Comparison of ENCODE assay signal across 8 mouse cellular contexts in the genomic region with DNA sequence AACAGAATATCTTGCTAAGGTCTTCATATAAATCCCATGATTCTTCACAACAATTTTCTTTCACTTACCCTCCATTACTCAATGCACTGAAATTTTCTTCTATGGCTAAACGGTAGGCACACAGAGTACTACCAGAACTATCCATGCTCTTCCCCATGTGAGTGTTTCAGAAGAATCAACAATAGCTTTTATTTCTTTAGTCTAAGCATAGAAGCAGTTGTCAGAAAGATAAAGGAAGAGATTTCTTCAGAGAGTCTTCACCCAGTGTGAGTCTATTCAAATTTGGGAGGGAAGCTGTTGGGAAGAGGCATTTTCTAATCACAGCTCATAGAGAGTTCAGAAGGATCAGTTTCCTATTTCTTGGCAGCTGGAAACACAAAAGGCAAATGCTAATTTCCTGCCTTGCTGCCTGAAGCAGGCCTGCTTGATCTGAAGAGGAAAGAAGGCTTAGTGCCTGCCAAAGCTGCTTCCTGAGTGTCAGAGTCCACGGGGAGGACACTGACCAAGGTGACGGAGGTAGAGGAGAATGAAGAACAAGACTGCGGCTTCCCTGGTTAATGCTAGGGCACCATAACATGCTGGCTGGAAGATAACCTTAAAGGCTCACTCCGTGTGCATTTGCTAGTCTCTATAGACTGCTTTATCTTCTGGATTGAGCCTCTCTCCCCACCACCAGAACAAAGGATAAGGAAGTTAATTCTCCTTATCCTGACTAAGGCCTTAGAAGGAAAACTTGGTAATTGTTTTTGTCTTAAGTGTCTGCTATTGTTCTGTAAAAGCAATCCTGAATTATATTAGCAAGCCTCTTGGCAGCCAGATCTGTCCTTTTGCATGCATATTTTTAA.
DNase-seq lines count a peak whose midpoint lies in the region; ATAC-seq lines count a peak whose summit lies in the region.

No protein-coding gene starts in this region.

- ATAC-seq in cerebellum, adult (ENCODE audit: insufficient number of reproducible peaks, low FRiP score, low TSS enrichment) = peak; percentile 83

- DNase-seq in cerebellum, postnatal 4 days (ENCODE audit: low spot score in 2 of 2) = no peak
- DNase-seq in embryo, embryonic 10.5 days (ENCODE audit: low spot score) = peak; percentile 46
- peak; percentile 7 for DNase-seq in heart, postnatal 4 days
- DNase-seq in lung, postnatal 10 days = peak; percentile 14
- DNase-seq in frontal cortex, postnatal 14 days (ENCODE audit: low spot score in 2 of 2) = no peak
- DNase-seq in thymus, postnatal 10 days (ENCODE audit: low spot score in 2 of 2) = no peak
- no peak for DNase-seq in urinary bladder, postnatal 36 days (ENCODE audit: low spot score in 2 of 2)

Comparison
In these comparisons a context has a peak if more than half of its experiments do, and no peak if none do; other contexts are left out.
1. DNase-seq: peak in embryo, embryonic 10.5 days (single experiment), heart, postnatal 4 days (single experiment) and lung, postnatal 10 days (single experiment); none in cerebellum, postnatal 4 days (0 of 2), frontal cortex, postnatal 14 days (0 of 2), thymus, postnatal 10 days (0 of 2) and urinary bladder, postnatal 36 days (0 of 2).